Mouse (Mus musculus) heart, postnatal 10 days (tissue): ENCODE measurements around the gene Slc39a13. TPM values are rescaled to one million over a fixed set of nuclear protein-coding genes. Genes with fewer than 3 reads are reported as not detected.
"Not testable (repeated sequence)": the region's sequence is repeated elsewhere in the genome, so short reads cannot be mapped to it uniquely, and the experiment has no call there.

Experiments
- DNase-seq, 2 experiments: peaks; one replicate each; pipeline ENCODE4 v3.0.0; 2021
- intact Hi-C: fragments of 180-260 bp; cut with DNase I; formaldehyde crosslinking; loops from one replicate; pipeline ENCODE4 v1.15.1; 2025
- total RNA-seq, 2 experiments: library from RNA; stranded (reverse); gene quantifications; 2 replicates each; pipeline ENCODE4 v1.2.3; 2021

Slc39a13 gene
- total RNA-seq, 2 experiments from 2014 or later = 27.7 to 31.9 TPM

GRCm38 (mm10) chr2:91068872-91069165 lies 1.4 kb downstream of the Slc39a13 start:
- intact Hi-C loops = no loop called here
- no peak for DNase-seq

GRCm38 (mm10) chr2:91068162-91068871 lies 1.9 kb downstream of the Slc39a13 start:
- DNase-seq = no peak
- intact Hi-C loops = no loop called here

GRCm38 (mm10) chr2:91066455-91066854 lies 3.8 kb downstream of the Slc39a13 start:
- intact Hi-C loops = no loop called here

GRCm38 (mm10) chr2:91065544-91065943 lies 4.7 kb downstream of the Slc39a13 start:
- DNase-seq = peak in 1 of 2 experiments; percentile 73
- intact Hi-C loops = no loop called here

More at GRCm38 (mm10) chr2:91066455-91066854, 3.8 kb downstream of the Slc39a13 start:
- DNase-seq = peak; percentile 77 to 78

- intact Hi-C loops = no loop called here
Observed at GRCm38 (mm10) chr2:91064211-91064610, 6.0 kb downstream of the Slc39a13 start.

GRCm38 (mm10) chr2:91062779-91063606 lies 7.2 kb downstream of the Slc39a13 start:
- no peak for DNase-seq
- intact Hi-C loops = no loop called here

More at GRCm38 (mm10) chr2:91064211-91064610, 6.0 kb downstream of the Slc39a13 start:
- DNase-seq = no peak

GRCm38 (mm10) chr2:91061849-91062481 lies 8.3 kb downstream of the Slc39a13 start:
- intact Hi-C loops = loop anchor here (2.0 kb wide), 1 partner anchor 195 kb away; no protein-coding TSS in a partner anchor
- DNase-seq = peak; percentile 83 to 85

- peak; percentile 62 to 78 for DNase-seq
- intact Hi-C loops = loop anchor here (2.0 kb wide), 1 partner anchor 194 kb away; no protein-coding TSS in a partner anchor
Observed at GRCm38 (mm10) chr2:91060544-91061355, 9.5 kb downstream of the Slc39a13 start.

GRCm38 (mm10) chr2:91059376-91059775 lies 10.8 kb downstream of the Slc39a13 start:
- DNase-seq = no peak
- intact Hi-C loops = no loop called here

- no peak for DNase-seq
- intact Hi-C loops = no loop called here
Observed at GRCm38 (mm10) chr2:91058435-91058834, 11.8 kb downstream of the Slc39a13 start.

GRCm38 (mm10) chr2:91053934-91054382 lies 16.3 kb downstream of the Slc39a13 start, which contains the start of gene Psmc3:
Gene Psmc3, plus strand, starts transcription at chr2:91054009.
- intact Hi-C loops = loop anchor here (2.0 kb wide), 1 partner anchor 113 kb away; the partner anchor contains the start of gene Celf1
- DNase-seq = peak; percentile 98 to 99

- intact Hi-C loops = no loop called here
- no peak for DNase-seq
Observed at GRCm38 (mm10) chr2:91053181-91053933, 16.9 kb downstream of the Slc39a13 start.

GRCm38 (mm10) chr2:91052752-91053151 lies 17.5 kb downstream of the Slc39a13 start:
- no peak for DNase-seq
- intact Hi-C loops = no loop called here

GRCm38 (mm10) chr2:91051917-91052316 lies 18.3 kb downstream of the Slc39a13 start:
- DNase-seq = no peak
- intact Hi-C loops = no loop called here

GRCm38 (mm10) chr2:91047359-91047758 lies 22.9 kb downstream of the Slc39a13 start:
- intact Hi-C loops = no loop called here
- DNase-seq = no peak

GRCm38 (mm10) chr2:91045805-91046204 lies 24.4 kb downstream of the Slc39a13 start:
- DNase-seq, intact Hi-C loops: not testable (repeated sequence)

- intact Hi-C loops = no loop called here
- no peak for DNase-seq
Observed at GRCm38 (mm10) chr2:91044727-91045126, 25.5 kb downstream of the Slc39a13 start.

GRCm38 (mm10) chr2:91042651-91043398 lies 27.4 kb downstream of the Slc39a13 start:
- no peak for DNase-seq
- intact Hi-C loops = no loop called here

GRCm38 (mm10) chr2:91041786-91042185 lies 28.4 kb downstream of the Slc39a13 start:
- DNase-seq = no peak
- intact Hi-C loops = no loop called here
